Mouse (Mus musculus): ENCODE results near the gene Nfam1.

DNA sequence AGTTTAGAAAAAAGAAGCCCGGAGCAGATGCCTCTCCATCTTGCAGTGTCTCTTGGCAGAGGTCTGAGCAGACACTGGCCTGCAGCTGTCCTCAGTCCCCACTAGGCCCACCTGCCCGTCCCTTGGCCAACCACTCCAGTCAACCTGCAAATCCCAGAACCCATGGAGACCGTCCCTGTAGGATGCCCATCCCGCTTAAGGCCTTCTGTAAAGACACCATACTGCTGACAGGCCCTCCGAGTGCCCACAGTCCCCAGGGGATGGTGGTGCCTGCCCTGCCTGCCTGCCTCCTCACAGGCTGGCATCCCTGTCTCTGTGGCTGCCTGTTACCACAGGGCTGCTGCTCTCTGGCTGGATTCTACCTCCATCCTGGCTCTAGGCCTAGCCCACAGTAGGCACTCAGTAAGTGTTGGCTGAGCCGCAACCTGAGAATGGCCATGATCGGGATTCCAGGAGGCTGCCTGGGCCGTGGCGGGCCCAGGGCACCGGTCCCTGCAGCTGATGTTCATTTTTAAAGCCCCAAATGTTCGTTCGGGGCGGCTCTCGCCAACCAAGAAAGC lies 68.8 kb downstream of the Nfam1 start:
- no peak for TF ChIP-seq CTCF (IDR thresholded peaks at IDR 0.05; ENCODE audit: low read depth, low read length)
- TF ChIP-seq POLR2A (IDR thresholded peaks at IDR 0.05; ENCODE audit: borderline replicate concordance, low read depth, low read length) = no peak

All from bone marrow macrophage, adult 2 months (primary cell).